Mouse (Mus musculus) myocyte (in vitro differentiated cells): ENCODE data around the gene G3bp1.

Source experiments
- POLR2A ChIP-seq: IDR thresholded peaks from one replicate; pipeline ENCODE4 v1.6.1; 2011; ENCODE audit warnings: low read depth, mild to moderate bottlenecking, control low read depth, moderate library complexity; ENCODE audit not compliant: insufficient read length
- TCF12 ChIP-seq: IDR thresholded peaks from one replicate; pipeline ENCODE4 v1.6.1; 2011; ENCODE audit warnings: mild to moderate bottlenecking, control low read depth; ENCODE audit not compliant: poor library complexity, insufficient read depth, severe bottlenecking

GRCm38 (mm10) chr11:55450311-55450710, 19.2 kb upstream of the G3bp1 start:
- TF ChIP-seq POLR2A, result no peak
- TF ChIP-seq TCF12, result no peak
